Mouse (Mus musculus): ENCODE results near the gene Rcvrn.
A peak's percentile ranks its signal among the peaks of the same experiment; 100 is the strongest.

The Rcvrn gene

DNA sequence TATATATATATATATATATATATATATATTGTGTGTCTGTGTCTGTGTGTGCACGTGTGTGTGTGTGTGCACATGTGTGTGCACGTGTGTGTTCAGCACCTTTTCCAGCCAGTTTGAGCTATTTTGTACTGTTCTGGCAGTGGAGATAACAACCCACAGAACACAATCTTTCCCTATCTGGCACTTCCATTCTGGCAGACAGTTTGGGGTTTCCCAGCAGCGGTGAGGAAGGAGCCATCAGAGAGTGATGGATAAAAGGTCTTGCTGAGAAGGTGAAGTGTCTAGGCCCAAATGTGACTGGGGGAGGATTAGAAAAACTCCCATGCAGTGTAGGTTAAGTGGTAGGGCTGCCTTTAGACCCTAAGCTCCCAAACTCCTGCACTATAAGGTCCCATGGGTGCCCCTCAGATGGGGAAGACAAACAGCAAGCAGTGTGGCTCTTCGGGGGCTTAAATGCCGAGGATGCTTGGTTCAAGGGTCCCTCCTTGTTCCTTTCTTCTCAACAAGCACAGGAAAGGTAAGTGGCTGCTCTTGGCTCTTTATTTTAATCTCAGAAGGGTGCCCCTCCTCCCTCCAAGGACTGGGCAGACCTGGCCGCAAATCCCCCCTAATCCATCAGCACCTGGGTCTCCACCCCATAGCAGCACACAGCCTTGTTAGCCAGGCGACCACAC is at the start of gene Rcvrn:
Gene Rcvrn, plus strand, starts transcription at position 624 of the 674 bp plus-strand sequence.
- DNase-seq (ENCODE audit: low read depth) = no peak

DNA sequence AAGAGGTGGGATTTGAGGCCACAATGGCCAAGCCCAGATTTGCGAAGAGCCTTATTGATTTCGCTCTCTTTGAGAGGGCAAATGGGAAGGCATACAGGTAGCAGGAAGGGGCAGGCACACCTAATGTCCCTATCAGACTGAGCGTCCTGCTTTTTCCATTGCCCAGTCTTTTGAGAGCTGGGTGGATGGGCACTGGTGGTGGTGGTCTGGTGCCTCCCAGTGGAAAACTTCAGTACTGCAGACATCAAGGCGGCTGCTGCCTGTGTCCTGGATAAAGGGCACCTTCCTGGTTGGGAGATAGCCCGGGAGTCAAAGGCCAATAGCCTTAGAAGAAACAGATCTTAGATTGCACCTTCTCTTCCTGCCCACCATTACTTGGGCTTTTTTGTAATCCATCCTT is 47.4 kb upstream of the Rcvrn start:
- peak; percentile 46 for DNase-seq (ENCODE audit: low read depth)

DNA sequence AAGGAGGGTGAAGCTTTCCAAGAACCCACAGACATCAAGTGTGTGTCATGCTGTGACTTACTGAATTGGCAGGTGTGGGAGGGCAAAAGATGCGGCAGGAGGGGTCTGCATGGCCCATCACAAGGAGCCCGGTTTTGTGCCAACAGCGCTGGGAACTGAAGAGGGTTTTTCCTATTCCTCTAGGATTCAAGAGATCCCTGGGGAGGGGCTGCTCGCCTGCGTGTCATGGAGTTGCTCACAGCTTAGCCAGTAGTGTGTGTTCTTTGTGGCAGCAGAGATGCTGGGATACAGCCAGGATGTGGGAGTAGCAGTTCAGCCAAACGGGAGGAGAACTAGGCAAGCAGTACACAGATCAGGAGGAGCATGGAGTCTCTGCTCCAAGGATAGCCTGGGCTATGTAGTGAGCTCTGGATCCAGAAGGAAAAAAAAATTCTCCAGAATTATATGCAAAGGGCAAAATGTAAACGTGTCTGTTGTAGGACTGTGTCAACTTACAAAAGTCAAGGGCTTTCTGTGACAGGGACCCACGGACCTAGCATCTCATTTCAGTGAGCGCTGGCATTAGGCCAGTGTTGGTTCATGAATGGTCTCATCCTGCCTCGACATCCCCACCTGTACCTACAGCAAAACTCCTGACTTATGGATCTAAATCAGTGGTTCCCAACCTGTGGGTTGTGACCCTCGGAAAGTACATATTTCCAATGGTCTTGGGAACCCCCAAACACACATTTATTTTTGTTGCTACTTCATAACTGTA is 46.3 kb upstream of the Rcvrn start:
- DNase-seq (ENCODE audit: low read depth) = no peak

DNA sequence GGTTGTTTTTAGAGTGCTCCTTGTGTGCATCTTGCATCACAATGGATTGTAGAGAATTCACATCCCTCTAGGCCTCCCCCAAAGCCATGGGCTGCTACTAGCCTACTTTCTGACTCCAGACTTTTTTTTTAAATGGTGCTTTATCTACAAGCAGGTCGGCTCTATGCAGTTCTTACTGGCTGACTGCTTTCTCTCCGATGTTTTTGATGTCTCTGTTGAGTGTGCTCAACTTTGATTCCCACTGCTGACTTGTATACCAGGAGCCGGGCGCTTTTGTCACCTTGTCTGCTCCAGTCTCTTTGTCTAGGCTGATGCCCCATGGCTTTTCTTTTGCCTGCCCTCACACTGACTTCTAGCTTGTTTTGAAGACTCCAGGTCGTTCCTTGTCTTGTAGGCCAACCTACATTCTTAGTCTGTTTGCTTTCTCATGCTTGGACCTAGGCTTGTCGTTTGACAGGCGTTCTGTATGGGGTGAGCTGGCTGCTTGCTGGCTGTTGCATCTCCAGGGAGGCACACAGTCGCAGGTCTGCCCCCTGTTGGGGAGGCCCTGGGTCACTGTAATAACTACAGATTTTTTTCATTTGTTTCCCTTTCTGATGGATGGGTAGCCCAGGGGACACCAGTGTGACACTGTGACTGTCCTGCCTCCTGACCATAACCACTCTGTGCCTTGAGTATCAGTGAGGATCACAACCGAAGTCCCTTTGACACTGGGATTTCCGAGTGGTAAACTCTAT is 45.0 kb upstream of the Rcvrn start:
- DNase-seq (ENCODE audit: low read depth) = no peak

DNA sequence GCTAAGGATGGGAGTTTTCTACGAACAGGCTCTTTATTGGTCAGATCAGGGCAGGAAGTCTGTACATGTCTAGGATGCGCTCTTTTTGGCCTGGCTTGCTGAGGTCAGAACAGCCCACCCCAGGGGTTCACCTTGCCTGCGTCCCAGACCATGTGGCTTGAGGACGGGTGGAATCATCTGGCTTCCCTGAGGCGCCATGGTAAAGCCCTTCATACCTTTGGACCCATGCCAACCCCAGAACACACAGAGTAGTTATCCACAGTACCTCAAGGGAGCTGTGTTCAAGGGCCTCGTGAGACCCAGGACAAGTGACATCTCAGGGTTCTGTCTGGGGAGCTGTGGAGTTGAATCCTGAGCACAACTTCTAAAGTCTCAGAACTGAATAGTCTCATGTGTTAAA is 43.4 kb upstream of the Rcvrn start:
- no peak for DNase-seq (ENCODE audit: low read depth)

DNA sequence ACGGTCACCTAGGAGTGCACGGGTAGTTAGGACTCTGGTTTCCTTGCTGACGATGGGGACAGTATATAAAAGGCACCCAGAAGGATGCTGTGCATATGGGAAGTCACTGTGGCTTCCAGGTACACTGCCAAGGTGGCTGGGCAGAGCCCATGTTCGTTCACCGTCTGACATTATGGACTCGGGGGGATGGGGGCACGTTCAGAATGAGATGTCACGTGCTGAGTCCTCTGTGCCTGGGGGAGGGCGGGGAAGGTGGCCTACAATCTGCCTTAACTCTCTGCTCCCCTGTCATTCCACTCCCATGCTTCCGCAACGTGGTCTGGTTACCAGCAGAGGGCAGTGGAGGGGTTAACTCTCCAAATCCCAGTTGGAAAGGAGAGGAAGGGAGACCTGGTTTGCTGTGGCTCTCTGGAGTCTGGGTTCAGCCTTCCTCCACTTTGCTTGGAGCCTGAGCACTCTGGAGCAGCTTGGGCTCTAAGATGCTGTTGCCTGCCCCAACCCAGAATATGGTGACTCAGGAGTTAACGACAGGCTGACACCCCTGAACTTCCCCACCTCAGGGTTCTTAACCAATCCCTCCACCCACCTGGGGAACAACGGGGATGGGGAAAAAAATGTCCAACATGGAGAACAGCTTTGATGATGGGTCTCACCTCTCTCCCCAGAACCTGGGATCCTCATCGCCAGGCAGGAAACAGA is 42.8 kb upstream of the Rcvrn start:
- DNase-seq (ENCODE audit: low read depth) = peak; percentile 10

DNA sequence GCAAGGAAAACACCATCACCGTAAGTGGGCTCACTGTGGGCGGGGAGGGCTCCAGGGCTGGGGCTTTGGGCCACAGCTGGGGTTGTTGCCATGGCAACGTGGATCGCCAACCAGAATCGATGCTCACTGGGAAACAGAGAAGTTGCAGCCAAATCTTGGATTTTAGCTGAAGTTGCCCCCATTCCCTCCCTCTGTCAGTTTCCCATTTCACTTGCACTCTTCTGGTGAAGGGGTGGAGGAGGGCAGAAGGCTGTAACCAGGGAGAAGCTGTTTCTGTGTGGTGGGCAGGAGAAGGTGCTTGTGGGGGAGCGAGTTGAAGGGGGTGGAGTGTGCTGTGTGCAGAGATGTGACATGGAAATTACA is 42.3 kb upstream of the Rcvrn start:
- DNase-seq (ENCODE audit: low read depth) = no peak

DNA sequence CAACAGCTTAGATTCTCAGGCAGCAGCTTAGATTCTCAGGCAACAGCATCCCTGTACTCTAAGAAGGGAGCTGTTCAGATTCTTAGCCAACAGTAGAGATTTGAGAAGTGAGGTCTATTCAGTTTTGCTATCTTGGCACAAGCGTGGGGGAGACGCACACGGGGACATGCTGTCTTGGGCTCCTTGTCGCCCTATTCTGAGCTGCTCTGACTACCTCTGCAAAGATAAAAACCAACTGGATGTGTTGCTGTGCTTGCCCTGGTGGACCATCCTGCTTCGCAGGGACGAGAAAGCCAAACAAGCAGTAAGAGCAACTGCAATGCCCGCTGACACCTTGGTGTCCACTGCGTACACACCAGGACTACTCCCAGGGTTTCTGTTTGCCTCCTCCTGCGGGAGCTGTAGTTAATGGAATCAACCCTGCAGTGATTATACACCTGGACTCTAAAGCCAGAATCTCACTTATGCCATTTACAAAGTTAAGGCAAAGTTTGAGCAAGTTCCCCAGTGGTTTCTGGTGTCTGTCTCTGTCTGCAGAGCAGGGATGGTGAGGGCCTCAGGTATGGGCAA is 41.5 kb upstream of the Rcvrn start:
- no peak for DNase-seq (ENCODE audit: low read depth)

DNA sequence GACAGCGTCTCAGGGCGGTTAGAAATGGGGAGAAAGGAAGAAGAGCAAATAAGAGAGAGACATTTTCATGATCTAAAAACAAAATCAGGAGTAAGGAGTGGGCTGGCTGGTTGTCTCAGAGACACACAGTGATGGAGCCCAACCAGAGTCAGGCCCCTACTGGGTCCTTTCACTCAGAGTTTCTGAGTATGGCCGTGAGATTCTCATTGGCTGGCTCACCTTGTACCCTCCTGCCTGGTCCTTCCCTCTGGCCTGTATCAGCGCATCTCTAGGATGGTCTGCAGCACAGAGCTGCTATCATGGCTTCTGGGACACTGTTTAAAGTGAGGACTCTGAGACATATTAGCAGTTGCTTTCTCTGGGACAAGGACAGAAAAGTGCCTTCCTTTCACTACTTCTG is 40.6 kb upstream of the Rcvrn start:
- no peak for DNase-seq (ENCODE audit: low read depth)

DNA sequence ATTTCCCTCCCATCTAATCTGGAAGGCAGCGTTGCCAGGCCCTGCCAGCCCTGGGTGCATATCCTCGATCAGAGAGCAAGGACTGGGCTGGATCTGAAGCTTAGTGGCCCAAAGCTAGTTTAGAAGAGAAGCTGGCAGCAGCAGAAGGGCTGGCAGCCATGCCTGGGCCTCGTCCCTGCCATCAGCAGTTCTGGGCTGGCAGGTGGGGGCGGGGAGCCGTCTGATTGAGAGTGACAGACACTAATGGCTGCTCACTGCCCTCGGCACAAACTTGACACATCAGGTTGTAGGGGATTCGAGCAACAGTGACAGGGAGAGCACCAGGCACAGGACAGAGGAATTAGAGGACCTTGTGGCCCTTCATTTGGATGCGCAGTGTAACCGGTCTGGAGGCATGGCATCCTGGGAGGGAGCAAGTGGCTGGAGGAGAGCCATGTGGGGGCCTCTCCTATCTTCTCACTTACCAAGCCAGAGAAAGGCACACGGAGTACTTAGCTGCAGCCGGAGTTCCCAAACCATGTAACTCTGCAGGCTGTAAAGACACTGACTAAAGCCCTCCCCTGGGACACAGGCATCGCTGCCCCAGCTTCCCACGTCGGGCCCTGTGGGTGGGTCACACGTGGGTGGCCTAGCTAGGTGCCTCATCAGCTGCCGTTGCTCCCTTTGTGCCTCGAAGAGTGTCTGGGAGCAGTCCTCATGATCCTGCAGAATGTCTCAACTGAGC is 39.7 kb upstream of the Rcvrn start:
- DNase-seq (ENCODE audit: low read depth) = no peak

DNA sequence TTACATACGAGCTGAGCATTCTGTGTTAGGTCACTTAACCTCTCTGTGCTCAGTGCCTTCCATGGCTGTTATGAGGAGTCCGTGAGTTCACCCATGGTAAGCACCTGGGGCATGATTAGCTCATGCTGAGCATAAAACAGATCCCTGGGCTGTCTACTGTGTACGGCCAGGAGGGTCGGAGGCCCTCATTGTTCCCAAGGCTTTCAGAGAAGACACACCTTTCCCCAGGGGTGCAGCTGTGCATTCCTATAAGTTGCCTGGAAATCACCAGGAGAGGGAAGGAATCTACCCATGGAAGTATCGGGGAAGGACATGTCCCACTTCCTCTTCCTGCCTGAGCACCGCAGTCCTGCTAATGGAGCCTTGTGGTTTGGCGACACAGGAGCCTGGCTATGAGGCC is 38.8 kb upstream of the Rcvrn start:
- DNase-seq (ENCODE audit: low read depth) = no peak

DNA sequence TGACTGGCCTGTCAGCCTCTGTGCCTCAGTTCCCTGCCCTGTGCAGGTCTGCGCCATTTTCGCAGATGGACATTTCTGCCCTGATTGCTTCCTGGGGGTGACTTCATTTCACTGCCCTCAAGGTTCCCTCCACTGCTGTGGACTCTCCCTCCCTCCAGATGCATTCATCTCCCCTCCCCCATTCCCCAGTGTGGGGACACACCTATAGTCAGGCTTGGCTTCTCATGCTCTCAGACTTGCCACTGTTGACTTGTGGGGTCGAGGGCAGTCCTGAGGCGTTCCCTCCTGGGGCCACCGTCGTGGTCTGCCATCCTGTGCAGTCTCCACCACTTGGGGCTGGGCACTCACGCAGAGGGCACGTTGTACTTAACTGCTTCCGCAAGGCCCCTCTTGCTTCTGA is 38.3 kb upstream of the Rcvrn start:
- DNase-seq (ENCODE audit: low read depth) = no peak

DNA sequence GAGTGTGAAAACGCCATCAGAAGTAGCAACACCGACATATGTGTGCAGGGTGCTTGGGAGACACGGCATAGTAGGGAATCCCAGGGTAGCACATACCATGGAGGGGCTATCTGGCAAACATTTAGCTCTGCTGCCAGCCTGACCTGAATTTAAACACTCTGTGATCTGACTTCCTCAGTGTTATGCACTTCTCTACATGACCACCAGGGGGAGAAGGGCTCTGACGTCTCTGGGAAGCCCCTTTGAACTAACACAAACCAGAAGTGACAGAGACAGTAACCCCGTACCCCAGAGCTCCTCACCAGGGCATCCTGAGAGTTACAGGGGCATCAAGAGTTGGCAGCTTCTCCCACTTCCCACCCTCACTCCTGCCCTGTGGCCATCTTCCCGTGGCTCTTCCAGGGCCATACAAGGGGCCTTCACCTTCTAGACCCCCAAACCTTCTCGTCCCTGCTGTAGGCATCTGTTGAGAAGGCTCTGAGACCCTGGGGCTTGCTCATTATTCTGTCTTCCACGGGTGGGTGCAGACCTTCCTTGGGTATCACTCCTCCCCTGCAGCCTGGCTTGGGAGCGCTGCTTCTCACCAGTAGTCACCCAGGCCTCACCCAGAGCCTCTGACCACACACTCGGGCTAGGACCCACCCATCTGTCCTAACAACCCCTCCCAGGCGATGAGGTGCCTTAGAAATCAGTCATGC is 37.3 kb upstream of the Rcvrn start:
- peak; percentile 37 for DNase-seq (ENCODE audit: low read depth)

DNA sequence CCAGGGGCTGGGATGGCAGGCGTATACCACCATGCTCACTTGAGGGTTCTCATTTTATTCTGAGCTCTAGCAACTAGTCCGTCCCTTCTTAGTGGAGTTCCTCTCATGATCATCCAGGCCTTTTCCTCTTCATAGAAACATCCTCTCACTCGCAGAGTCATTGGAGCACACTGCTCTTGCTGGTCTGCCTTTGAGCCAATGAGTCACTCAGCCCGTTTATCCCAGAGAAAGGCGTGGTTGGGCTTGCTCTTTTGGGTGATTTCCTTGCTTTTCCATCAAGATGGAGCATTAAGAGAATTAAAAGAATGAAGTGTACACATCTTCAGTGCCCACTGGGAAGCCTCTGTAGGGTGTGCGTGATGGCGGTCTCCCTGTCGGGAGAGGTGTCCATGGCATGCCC is 33.7 kb upstream of the Rcvrn start:
- no peak for DNase-seq (ENCODE audit: low read depth)

DNA sequence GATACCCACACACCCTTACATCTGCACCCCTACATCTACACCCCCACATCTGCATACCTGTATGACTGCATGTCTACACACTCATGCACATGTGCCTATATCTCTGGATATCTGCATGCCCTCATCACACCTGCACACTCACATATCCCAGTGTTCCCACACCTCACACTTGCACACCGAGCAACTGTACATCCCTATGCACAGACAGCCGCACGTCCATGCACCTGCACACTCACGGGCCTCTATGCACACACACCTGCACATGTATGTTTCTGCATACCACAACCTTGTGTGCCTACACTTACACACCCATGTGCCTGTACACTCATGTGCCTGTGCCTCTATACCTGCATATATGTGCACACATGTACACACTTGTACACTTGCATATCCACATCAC is 31.7 kb upstream of the Rcvrn start:
- no peak for DNase-seq (ENCODE audit: low read depth)

DNA sequence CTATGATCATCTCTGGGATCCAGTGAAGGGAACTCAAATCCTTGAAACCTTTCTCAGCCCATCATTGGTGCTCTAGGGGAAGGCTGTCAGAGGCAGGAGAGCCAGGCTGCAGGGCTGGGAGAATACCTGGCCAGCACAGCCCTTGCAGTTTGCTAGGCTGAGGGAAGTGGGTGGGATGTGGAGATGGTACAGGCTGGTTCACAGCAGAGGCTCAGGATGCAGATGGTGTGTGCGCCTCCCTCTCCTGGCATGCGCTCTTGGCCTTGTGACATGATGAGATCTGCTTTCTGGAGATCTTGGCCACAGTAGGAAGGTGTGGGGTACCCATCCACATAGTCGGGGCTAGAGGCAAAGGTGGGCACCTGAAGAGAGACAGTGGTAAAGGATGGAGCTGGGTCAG is 30.9 kb upstream of the Rcvrn start:
- DNase-seq (ENCODE audit: low read depth) = no peak

DNA sequence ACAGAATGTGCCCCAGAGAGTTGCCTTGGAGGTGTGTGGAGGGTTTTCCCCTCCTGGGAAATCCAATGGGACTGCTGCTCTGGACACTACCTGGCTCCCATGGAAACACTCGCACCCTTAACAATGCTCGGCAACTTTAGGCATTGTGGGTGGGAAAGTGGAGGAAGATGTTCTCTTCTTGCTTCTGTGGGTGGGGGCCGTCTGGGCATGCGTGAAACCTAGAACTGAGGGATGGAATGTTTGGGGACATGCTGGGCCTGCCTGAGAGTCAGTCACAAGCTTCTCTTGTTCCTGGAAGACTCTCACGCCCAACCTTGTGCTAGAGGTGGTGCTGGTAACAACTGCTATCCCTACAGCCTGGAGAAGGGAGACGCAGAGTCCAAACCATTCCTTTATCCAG is 30.2 kb upstream of the Rcvrn start:
- no peak for DNase-seq (ENCODE audit: low read depth)

DNA sequence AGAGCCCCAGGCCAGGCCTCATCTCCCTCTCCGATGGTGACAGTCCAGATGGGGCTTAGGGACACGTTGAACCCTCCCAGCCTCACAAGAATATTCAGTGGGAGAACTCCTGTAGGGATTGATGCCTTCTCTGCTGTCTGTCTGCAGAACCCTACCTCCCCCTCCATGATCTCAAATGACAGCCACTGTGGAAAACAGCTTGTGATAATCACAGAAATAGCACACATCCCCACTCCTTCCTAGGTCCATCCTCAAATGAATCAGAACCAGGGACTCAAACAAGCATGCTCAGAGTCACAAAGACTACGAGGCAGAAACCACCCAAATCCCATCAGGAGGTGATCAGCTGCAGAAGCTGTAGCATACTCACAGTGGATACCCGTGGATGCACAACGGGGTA is 29.0 kb upstream of the Rcvrn start:
- DNase-seq (ENCODE audit: low read depth) = no peak

DNA sequence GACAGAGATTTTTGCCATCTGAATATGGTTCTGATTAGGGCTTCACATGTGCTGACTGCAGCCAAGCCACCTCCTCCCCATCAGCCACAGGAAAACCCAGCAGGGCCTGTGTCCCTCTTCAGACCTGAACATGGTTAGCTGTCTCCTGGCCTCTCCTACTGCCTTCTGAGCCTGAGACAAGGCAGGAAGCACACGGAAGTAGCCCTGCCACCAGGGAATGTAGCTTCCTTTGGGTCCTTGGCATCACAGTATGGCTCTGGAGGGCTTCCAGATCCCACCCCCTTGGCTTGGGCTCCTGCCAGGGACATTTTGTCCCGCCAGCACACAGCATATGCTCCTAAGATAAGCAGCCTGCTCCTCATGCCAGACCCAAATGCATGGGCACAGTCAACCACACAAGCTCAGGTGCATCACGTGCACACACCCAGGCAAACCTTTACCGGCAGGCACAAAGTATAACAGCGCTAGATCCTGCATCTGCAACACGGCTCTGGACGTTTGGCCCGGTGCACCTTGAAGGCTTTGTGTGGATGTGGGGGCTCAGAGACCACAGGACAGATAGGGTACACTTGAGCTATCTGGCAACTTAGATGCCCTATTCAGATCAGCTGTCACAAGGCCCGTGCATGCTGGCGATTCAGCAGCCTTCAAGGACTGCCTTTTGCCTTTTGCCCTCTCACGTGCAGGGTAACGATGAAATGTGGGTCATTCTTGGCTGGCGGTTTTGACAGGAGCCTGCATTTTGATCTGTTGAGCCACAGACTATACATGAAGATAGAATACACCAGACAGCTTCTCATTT is 27.4 kb upstream of the Rcvrn start:
- no peak for DNase-seq (ENCODE audit: low read depth)

DNA sequence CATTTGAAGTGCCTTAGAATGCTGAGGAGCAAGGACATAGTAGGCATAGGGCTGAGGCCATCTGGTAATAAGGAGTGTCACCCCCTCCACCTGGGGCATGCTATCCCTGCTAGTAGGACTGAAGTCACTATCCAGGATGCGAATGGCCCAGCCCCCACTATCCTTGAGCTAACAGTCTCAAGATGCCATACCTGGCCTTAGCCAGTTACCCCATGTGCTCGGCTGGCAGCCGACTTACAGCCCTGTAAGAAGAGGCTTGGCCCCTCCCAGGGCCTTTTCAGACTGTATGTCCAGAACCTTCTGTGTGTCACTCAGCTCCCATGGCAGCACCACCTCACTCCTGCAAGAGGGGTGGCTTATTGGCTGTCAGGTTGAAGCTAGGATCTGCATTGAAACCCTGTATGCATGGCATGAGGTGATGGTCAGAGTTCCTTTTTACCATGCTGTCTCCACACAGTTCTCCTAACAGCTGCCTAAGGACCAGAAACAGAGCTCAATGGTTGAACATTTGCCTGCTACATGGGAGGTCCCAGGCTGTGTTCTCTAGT is 26.6 kb upstream of the Rcvrn start:
- no peak for DNase-seq (ENCODE audit: low read depth)

Measured in 416B (cell line).